Mouse (Mus musculus): Measurements from ENCODE around the gene Ap4s1.

DNA sequence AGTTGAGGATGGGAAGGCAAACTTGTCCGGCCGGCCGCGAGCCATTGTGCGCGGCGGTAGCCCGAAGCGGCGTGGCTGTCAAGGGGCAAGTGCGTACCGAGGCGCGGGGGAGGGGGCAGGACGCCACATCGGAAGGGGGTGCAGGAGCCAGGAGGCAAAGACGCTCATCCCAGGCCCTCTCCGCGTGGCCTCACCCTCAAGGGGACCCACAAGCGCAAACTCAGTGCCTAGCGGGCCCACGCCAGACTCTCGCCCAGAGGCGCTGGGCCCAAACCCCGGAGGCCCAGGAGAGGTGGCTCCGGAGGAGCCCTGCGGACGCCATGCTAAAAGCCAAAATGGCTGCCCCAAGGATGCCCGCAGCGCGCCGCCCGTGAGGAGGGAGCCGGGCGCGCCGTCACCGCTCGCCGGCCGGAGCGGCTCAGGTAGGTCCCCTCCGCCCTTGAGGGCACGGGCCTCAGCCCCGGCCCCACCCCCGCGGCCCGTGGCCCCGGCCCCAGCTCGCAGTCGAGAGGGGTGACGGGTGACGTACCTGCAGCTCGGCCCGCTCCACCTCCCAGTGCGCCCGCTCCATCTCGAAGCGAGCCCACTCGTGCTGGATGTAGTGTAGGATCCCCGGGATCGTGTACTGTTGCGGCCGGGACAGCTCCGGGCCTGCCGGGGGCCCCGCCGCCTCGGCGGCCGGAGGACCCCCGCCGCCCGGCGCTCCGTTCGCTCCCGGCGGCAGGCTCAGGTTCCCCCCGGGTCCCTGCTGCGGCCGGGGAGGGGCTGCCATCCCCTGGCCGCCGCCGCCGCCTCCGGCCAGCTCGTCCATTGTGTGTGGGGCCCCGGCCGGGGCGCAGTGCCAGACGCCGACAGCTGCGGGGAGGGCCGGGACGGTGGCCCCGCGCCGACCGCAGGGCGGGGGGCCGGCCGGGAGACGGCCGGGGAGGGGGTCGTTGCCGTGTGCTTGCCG, at the start of gene Ap4s1:
- no peak for TF ChIP-seq CTCF (IDR thresholded peaks at IDR 0.05; ENCODE audit: low read depth)
- no peak for TF ChIP-seq EP300 (IDR thresholded peaks at IDR 0.05; ENCODE audit: low read depth)

Data from liver, embryonic 14.5 days (tissue).